Mouse (Mus musculus): ENCODE results near the gene Pllp. TPM values are rescaled to one million over a fixed set of nuclear protein-coding genes. Genes with fewer than 3 reads are reported as not detected.
A peak's percentile ranks its signal among the peaks of the same experiment; 100 is the strongest.

The Pllp gene
- total RNA-seq, 2 experiments from 2014 or later, result 2.7 to 13.1 TPM

DNA sequence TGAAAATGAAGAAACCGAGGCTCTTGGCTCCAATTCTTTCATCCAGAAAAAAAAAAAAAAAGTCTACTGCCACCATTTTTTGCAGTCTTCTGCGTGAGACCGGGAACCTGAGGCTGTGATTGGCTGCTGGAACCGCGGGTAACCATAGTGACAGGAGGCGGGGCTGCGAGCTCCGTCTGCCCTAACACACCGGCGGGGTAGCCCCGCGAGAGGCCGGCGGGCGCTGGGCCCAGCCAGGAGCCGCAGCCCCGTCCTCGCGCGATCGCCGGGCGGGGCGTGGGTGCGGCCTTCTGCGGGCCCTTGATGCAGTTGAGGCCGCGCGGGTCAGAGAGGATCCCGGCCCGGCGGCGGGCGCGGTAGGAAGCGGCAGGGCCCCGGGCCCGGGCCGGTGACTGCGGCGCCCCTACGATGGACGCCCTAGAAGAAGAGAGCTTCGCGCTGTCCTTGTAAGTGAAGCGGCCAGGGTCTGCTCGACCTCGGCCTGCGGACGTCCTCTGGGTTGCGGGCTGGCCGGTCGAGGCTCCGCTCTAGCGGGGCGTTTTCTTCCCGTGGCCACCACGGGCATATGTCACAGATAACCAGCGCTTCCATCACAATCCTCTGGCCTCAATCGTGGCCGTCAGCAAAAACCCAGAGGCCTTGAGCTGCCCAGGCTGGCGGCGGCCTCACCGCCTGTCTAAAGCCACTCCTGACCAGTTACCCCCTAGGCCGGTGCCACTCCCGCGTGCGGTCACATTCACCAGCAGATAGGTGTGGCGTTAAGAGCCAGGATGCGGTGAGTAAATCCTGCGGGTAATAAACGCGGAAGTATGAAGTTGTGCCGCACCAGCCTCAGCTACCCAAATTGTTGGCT lies 29.4 kb downstream of the Pllp start, which contains the start of gene Arl2bp:
Arl2bp (plus strand) TSS at position 145 of the 853 bp plus-strand sequence.
- intact Hi-C loops (cut with DNase I; ENCODE audit: low total_unique reads), result no loop called here

DNA sequence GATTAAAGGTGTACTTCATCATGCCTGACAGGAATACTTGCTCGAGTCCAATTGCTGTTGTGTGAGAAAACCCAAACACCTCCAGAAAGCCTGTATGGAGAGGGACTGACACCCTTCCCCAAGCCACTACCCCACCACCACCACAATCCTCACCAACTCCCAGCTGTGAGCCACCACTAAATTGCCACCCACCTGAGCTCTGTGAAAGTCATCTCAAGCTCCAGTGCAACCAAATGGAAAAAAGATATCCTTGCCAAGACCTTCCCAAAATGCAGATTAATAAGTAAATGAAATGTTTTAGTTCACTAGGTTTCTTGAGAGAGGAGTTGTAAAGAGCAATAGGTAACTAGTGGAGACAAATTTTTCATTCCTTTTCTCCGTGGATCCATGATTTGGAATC lies 31.4 kb downstream of the Pllp start:
- no peak for DNase-seq
- intact Hi-C loops (cut with DNase I; ENCODE audit: low total_unique reads), result no loop called here

More for the DNA sequence above, 29.4 kb downstream of the Pllp start, which contains the start of gene Arl2bp:
- DNase-seq, result peak; percentile 96

DNA sequence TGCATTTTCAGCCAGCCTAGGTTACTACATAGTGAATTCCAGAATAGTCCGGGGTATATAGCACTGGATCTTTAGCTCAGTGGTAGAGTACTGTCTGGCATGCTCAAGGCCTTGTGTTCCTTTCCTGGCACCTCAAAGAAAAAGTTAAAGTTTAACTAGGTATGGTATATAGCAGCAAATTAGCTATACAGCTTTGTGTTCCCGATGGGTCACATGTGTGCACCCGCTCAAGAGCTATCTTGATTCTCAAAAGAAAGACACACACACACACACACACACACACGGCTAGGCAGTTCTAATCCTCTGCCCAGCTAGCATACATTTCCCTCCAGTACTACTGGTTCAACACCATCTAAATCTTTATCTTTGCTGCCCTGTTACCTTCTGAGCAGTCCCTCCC lies 35.7 kb downstream of the Pllp start:
- intact Hi-C loops (cut with DNase I; ENCODE audit: low total_unique reads), result no loop called here
- no peak for DNase-seq

DNA sequence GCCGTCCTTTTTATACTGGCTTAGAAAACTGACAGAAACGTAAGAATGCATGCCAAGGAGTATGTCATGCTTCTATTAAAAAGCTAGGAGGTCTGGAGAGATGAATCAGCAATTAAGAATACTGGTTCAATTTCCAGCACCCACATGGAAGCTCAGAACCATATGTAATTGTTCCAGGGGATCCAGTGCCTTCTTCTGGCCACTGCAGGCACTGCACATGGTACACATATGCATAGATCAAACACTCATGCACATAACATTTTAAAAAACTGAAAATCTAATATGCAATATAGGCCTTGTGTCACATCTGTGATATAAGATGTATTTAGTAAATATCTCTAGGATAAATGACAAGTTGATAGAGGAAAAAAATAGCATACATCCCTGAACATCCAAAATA lies 38.0 kb downstream of the Pllp start:
- intact Hi-C loops (cut with DNase I; ENCODE audit: low total_unique reads), result no loop called here
- no peak for DNase-seq

DNA sequence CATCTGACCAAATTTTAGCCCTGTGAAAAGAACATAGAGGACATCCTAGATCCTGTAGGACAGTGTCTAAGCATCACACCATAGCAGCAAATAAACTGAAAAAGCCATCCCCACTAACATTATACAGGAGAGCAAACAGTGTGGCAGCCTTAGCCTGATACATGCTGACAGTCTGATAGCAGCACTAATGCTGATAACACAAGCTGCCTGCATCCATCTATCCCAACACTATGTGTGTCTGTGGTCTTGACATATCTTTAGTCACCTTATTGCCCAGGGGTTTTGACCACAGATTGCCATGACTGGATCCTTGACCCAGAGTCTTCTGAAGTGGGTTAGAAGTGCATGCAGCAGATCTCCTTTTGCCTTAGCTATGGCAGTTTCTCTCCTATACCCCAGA lies 41.1 kb downstream of the Pllp start:
- no peak for DNase-seq
- intact Hi-C loops (cut with DNase I; ENCODE audit: low total_unique reads), result no loop called here

DNA sequence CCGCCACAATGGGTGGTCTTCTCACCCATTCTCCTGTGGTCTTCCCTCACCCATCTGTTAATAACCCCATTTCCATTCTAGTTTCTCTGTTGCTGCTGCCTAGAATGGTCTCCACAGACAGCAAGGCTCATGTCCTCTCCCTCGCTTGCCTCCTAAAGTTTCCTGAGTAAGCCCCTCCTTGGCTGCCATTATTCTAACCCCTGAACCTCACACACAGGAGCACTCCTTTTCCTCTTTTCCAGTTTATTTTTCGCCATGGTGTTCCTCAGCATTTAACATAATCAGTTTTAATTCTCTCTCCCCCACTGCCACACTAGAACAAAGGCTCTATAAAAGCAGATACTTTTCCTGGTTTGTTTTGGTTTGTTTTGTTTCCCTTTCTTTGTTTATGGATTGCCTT lies 43.1 kb downstream of the Pllp start:
- DNase-seq, result no peak
- intact Hi-C loops (cut with DNase I; ENCODE audit: low total_unique reads), result no loop called here

DNA sequence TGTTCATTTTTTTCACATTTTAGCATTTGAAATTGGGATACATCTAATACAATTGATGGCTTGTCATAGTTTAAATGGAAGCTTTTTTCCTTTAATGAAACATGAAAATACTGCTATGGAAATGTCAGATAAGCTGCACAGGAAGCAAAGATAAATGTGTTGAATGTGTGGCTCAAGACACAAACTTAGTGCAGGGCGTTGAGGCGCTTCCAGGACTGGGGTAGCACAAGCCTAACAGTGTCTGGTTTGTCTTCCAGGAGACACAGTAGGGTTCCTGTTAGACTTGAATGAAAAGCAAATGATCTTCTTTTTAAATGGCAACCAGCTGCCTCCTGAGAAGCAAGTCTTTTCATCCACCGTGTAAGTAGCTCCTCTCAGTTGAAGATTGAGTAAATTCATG lies 46.6 kb downstream of the Pllp start:
- intact Hi-C loops (cut with DNase I; ENCODE audit: low total_unique reads), result no loop called here

DNA sequence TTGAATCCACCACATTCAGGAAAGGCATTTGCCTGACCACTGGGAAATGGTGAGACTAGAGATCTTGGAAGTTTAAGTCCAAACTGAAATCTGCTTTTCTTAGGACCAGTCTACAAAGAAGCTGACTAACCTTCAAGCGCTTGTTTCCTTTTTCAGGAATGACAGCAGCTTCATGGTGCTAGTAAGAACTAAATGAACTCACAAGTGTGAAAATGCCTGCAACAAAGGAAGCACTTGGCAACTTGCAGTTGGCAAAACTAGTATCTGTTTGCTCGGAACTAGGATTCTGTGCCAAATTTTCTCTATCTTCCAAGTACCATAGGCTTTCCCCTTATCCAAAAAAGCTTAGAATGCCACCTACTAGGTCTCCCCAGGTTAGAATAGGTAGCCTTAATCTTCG lies 49.9 kb downstream of the Pllp start:
- DNase-seq, result no peak
- intact Hi-C loops (cut with DNase I; ENCODE audit: low total_unique reads), result no loop called here

More for the DNA sequence above, 46.6 kb downstream of the Pllp start:
- DNase-seq, result no peak

DNA sequence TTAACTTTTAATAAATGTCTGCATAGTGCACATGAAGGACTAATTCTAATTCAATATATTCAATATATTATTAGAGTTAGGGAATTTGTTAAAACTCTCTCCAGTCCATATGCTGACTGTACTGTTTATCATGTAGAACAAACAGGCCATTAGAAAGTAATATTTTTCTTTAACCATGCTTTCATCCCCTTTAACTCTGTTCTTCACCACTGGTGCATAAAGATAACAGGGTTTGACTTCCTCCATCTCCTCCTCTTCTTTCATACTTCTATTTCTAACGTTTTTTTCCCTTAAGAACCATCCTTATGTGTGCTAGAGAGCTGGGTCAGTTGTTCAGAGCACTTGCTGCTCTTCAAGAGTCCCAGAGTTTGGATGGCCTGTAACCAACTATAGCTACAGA lies 50.9 kb downstream of the Pllp start:
- intact Hi-C loops (cut with DNase I; ENCODE audit: low total_unique reads), result no loop called here
- no peak for DNase-seq

DNA sequence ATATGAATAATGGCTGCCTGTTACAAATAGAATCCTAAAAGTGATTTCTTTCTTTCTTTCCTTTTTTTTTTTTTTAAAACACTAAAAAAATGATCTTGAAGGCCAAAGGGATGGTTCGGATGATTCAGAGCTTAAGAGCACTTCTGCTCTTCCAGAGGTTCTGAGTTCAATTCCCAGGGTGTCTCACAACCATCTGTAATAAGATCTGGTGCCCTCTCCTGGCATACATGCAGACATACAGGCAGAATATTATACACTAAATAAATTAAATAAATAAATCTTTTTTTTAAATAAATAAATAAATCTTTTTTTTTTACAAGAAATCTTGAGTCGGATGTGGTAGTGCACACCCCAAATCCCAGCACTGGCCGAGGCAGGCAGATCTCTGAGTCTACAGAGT lies 54.1 kb downstream of the Pllp start:
- intact Hi-C loops (cut with DNase I; ENCODE audit: low total_unique reads), result no loop called here
- DNase-seq, result no peak

DNA sequence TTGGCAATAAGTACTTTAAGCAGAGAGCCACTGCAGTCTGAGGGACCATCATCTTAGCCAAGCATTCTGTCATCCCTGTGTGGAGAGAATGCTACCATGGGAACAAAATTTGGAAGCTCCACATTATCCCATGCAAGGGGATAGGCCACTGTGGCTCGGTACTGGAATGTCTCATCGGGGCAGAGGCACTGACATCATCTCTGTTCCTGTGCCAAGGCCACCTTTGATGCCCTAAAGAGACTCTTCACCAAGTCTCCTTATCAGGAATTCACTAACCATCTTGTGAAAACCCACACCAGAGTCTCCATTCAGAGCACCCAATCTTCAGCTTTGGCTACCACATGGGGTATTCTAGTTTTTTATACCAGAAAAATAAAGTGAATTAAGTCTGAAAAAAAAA lies 54.9 kb downstream of the Pllp start:
- no peak for DNase-seq
- intact Hi-C loops (cut with DNase I; ENCODE audit: low total_unique reads), result no loop called here

DNA sequence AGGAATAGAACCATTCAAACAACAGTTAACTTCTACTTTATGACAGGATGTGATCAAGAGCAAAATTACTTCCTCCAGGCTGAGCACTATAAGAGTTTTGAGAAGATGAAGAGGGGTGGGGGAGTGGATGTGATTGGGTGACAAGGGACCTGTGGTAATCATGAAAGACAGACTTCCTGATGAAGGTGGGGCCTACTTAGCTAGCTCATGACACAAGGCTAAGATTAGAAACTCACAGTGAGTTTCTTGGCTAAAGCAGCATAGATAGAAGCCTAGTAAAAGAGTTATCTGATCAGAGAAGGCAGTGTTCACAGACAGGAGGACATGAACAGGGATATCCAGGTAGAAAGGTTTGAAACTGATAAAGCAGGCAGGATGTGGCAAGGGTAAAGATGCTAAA lies 61.9 kb downstream of the Pllp start:
- intact Hi-C loops (cut with DNase I; ENCODE audit: low total_unique reads), result no loop called here
- DNase-seq, result no peak

DNA sequence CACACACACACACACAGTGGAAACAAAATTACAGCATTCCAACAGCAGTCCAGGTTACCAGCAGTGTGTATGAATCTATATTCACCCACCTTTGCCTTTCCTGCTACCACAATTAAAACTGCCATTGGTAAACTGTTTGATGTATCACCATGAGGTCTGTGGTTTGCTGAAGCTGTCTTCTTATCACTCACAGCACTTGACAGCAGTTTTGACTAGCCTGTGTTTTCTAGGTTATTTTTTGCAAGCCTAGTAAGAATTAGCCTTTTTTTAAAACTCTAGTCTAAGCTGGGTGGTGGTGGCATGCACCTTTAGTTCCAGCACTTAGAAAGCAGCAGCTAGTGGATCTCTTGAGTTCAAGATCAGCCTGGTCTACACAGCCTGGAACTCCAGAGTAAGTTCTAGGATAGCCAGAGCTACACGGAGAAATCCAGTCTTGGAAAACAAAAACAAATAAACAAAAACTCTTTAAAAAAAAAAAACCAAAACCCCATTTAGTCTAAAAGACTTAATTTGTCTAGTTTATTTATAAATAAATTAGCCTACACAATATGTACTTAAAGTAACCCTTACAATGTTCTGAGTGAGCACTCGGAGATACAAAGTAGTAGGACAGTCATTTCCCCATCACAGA lies 62.4 kb downstream of the Pllp start:
- DNase-seq, result no peak
- intact Hi-C loops (cut with DNase I; ENCODE audit: low total_unique reads), result no loop called here

Other genes starting within 250 kb of the Pllp start
- gene Cpne2, start 163.3 kb downstream of the Pllp start, total RNA-seq (2021), result 10 to 100 TPM; 13.4 to 20.7 TPM
- 10 to 100 TPM in 1 of 2 experiments, 1 to 10 TPM in 1; 9.4 to 10.3 TPM for gene Rspry1, start 94.3 kb downstream of the Pllp start, total RNA-seq (2021)
- gene Fam192a, start 94.3 kb downstream of the Pllp start, total RNA-seq (2021), result 10 to 100 TPM; 21.1 to 25.2 TPM
- gene Arl2bp, start 29.7 kb downstream of the Pllp start, total RNA-seq (2021), result 10 to 100 TPM; 63.2 to 64.6 TPM
- not detected for gene Ccl22, start 49.3 kb upstream of the Pllp start, total RNA-seq (2021)
- gene Cx3cl1, start 75.7 kb upstream of the Pllp start, total RNA-seq (2021), result under 1 TPM; 0.82 to 0.96 TPM
- gene Ccl17, start 114.2 kb upstream of the Pllp start, total RNA-seq (2021), result not detected
- gene Coq9, start 142.0 kb upstream of the Pllp start, total RNA-seq (2021), result 100 to 1,000 TPM; 341 to 397 TPM
- gene Ciapin1, start 142.1 kb upstream of the Pllp start, total RNA-seq (2021), result 10 to 100 TPM; 32.0 to 33.5 TPM
- 10 to 100 TPM; 37.3 to 39.4 TPM for gene Polr2c, start 161.2 kb upstream of the Pllp start, total RNA-seq (2021)
- 1 to 10 TPM; 9.6 to 9.8 TPM for gene Dok4, start 180.1 kb upstream of the Pllp start, total RNA-seq (2021)
- gene Ccdc102a, start 221.8 kb upstream of the Pllp start, total RNA-seq (2021), result 10 to 100 TPM in 1 of 2 experiments, 1 to 10 TPM in 1; 7.1 to 10.9 TPM
- gene Adgrg5, start 227.4 kb upstream of the Pllp start, total RNA-seq (2021), result not detected

Measured in gastrocnemius, postnatal 14 days (tissue).